Mouse (Mus musculus) cortical plate, adult 2 months (tissue): ENCODE data around the gene Tsnax. TPM values are rescaled to one million over a fixed set of nuclear protein-coding genes. Genes with fewer than 3 reads are reported as not detected.
A peak's percentile ranks its signal among the peaks of the same experiment; 100 is the strongest.

Experiments used
- H3K27ac ChIP-seq: fragments of 200-500 bp; 2 replicates; pipeline ENCODE4 v1.5.1; 2012; ENCODE audit warnings: low read length, control low read depth, inconsistent platforms; ENCODE audit not compliant: insufficient read depth
- H3K4me1 ChIP-seq: fragments of 200-500 bp; 2 replicates; pipeline ENCODE4 v1.6.1; 2011; ENCODE audit warnings: low read length; ENCODE audit not compliant: control insufficient read depth, insufficient read depth
- H3K4me3 ChIP-seq: fragments of 200-500 bp; 2 replicates; pipeline ENCODE4 v1.5.1; 2011; ENCODE audit warnings: mild to moderate bottlenecking, low read length, control low read depth; ENCODE audit not compliant: insufficient read depth
- CTCF ChIP-seq: fragments of 200-500 bp; IDR thresholded peaks from 2 replicates; pipeline ENCODE4 v1.5.1; 2011; ENCODE audit warnings: mild to moderate bottlenecking, control low read depth, low read length; ENCODE audit not compliant: insufficient read depth; ENCODE audit errors: extremely low read depth
- POLR2A ChIP-seq: fragments of 200-500 bp; IDR thresholded peaks from 2 replicates; pipeline ENCODE4 v1.6.1; 2011; ENCODE audit warnings: mild to moderate bottlenecking, low read length, control low read depth; ENCODE audit not compliant: insufficient read depth; ENCODE audit errors: extremely low read depth
- polyA plus RNA-seq: library from polyadenylated mRNA; depleted of rRNA; stranded (reverse); fragments of >200 nt; gene quantifications from 2 replicates; pipeline ENCODE4 v1.2.3, GENCODE M21; 2012; rRNA removed

Gene Tsnax
- 220 and 231 TPM in 2 replicates for polyA plus RNA-seq

DNA sequence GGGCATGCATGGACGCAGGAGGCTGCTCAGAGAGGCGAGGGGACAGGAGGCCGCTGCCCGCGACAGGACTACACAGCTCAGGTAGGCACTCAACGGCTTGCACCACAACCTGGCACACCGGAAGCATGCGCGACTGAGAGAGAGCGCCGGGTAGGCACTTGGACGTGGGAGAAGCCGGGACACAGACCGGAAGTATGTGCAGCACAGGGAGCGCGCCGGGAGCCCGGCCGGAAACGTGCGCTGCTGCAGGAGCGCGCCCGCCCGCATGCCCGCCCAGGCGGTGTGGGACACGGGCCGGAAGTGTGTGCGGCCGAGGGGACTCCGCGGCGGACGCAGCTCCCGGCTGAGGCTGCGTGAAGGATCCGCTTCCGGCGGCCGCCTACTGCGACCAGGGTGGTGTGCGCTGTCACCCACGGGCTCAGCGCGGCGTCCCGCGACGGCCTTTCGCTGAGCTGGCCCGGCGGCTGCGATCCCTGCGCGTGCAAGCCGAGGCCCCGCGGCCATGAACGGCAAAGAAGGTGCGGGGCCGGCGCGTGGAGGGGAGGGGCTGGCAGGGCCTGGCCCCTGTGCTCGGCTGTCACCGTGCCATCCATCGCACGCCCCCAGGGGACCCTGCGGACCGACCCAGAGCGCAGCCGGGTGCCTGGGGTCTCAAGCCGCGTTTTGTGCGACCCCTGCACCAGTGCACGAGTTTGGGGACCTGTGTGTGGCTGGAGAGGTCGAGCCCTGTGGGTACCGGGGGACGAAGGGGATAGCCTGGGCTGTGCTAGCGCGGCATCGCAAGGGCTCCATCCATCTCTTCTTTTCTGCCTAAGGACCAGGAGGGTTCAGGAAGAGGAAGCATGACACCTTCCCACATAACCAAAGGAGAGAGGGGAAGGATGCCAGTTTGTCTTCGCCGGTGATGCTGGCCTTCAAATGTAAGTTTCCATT lies at the start of gene Tsnax:
Gene Tsnax, plus strand, starts transcription at position 303 of the 933 bp plus-strand sequence.
- TF ChIP-seq CTCF (no peak), POLR2A (peak; percentile 73; the same call in 1 of the 2 replicates)
- H3K4me1 ChIP-seq: no peaks in the 10 kb centered on the region
- peak within 1 kb of the TSS; percentile 70 for H3K4me3 ChIP-seq
- H3K27ac ChIP-seq: peak within 1 kb of the TSS; percentile 53

DNA sequence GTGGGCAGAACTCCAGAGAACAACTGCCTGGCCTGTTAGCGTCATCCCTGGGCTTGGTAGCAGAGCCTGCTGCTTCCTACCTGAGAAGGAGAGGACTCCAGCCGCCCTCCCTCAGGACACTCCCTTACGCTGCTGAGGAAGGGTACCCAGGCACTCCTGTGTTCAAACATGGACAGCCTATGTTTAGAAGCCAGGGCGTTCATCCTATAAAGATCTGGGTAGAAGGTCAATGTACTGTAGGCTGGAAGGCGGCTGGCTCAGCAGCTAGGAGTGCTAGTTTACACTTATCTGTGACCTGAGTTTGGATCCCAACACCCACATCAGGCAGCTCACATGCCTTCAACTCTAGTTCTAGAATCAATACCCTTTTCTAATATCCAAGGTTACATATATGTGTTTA lies 49.6 kb upstream of the Tsnax start:
- Histone ChIP-seq H3K4me1 (no peaks in the 10 kb centered on the region), H3K27ac (no peak overlapping the region), H3K4me3 (no peak overlapping the region)
- TF ChIP-seq CTCF: no peak
- TF ChIP-seq POLR2A: no peak

DNA sequence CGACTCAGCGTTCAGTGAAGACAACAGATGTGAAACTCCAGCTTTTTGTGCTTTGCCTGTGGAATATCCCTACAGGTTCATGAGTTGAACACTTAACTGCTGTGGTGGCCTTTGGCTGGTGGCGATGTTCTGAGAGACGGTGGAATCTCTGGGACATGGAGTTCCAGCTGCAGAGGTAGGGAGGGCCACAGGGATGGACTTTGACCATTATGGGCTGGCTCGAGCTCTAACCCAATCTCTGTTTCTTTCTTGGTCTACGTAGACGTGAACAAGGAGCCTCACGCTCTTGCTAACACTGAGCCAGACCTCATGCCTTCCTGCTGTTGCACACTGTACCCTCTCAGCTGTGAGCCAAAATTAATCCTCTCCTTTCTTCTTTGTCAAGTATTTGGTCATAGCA lies 47.8 kb upstream of the Tsnax start:
- H3K4me1 ChIP-seq: no peaks in the 10 kb centered on the region
- no peak overlapping the region for H3K4me3 ChIP-seq
- no peak overlapping the region for H3K27ac ChIP-seq
- TF ChIP-seq POLR2A (no peak), CTCF (no peak)

DNA sequence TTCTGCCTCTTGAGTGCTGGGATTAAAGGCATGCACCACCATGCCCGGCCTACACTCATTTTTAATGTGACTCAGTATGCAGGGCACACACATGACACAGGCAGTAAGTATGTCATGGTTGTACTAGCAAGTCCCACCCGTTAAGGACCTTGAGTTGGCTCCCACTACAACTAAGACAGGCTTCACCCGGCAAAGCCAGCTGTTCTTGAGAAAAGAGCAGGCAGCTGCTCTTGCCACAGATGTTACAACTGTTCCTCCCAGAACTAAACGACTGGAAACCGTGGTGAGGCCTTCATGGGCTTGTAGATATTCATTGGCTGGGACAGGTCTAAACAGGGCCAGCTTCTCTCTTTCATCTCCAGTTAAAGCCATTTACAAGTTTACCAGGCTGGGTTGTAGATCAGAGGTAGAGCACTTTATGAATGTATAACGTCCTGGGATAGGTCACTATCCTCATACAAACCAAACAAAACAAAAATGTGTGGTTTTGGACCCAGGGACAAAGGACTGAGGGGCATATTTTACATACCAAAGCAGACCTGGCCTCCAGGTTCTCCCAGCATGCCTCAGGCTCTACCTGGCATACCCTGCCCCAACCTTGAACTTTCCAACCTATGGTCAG lies 42.4 kb upstream of the Tsnax start:
- Histone ChIP-seq H3K27ac (no peak overlapping the region), H3K4me3 (no peak overlapping the region), H3K4me1 (no peaks in the 10 kb centered on the region)
- no peak for TF ChIP-seq POLR2A
- TF ChIP-seq CTCF: no peak

DNA sequence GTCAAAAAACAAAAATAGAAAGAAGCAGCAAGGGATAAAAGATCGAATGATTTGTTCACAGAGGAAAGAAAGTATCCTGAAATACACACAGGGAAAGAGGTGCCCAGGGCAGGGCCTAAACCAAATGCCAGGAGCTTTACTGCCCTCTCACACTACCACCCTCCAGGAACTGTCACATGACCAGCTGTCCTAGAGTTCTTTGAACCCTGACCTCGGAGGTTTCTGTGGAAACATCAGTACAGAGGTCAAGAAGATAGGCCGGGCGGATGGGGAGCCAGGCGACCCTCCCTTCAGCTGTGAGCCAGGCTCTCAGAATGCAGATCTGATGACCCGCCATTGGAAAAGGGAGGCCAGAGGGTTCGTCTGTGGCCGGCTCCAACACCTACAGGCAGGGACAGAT lies 39.6 kb upstream of the Tsnax start:
- Histone ChIP-seq H3K4me3 (no peak overlapping the region), H3K27ac (no peak overlapping the region), H3K4me1 (no peaks in the 10 kb centered on the region)
- TF ChIP-seq POLR2A: no peak
- no peak for TF ChIP-seq CTCF

DNA sequence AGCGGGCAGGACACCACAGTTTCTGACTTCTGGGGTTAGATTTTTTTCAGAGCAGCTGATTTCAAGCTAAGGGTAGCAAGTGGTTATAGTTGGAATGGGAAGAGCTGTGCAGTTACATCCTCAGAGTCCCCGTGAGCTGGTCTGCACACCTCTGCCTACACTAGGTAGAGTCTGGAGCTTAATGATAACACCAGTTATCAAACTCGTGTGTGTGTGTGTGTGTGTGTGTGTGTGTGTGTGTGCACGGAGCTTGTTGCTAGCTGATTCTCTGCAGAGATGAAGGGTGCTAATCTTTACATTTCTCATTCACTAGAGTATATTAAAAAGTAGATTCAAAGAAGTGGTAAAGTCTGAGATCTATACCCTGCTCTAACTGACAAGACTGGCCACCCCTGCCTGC lies 38.5 kb upstream of the Tsnax start:
- TF ChIP-seq CTCF (no peak), POLR2A (no peak)
- no peak overlapping the region for H3K27ac ChIP-seq
- no peaks in the 10 kb centered on the region for H3K4me1 ChIP-seq
- H3K4me3 ChIP-seq: no peak overlapping the region

DNA sequence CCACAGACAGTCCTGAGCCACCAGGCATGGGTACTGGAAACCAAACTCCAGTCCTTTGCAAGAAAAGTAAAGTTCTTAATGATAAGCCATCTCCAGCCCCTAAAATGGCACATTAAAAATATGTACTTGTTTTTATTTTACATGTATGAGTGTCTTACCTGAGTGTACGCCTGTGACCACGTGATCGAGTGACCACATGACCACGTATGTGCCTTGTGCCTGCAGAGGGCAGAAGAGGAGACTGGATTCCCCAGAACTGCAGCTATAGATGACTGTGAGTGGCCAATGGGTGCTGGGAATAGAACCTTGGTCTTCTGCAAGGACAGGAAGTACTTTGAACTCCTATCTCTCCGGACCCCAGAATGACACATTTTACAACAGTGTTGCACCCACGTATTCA lies 36.6 kb upstream of the Tsnax start:
- H3K4me1 ChIP-seq: no peaks in the 10 kb centered on the region
- H3K4me3 ChIP-seq: no peak overlapping the region
- TF ChIP-seq POLR2A: no peak
- TF ChIP-seq CTCF: no peak
- no peak overlapping the region for H3K27ac ChIP-seq

DNA sequence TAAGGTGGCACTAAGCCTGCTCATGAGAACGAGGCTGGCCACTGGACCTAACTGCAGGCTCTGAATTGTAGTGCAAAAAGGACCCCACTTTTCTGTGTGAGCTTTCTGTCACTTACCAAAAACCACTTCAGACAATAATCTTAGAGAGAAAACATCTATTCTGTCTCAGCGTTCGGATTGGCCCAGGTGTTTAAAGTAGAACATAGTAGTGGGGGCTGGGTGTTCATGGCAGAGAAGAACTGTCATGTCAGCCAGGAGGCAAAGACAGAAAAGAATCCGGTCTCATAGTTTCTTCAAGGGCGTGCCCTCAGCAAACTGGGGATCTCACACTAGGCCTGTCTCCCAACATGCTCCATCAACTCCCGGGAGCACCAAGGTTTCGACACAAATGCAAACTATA lies 34.8 kb upstream of the Tsnax start:
- Histone ChIP-seq H3K27ac (no peak overlapping the region), H3K4me1 (no peaks in the 10 kb centered on the region), H3K4me3 (no peak overlapping the region)
- TF ChIP-seq POLR2A: no peak
- TF ChIP-seq CTCF: no peak

DNA sequence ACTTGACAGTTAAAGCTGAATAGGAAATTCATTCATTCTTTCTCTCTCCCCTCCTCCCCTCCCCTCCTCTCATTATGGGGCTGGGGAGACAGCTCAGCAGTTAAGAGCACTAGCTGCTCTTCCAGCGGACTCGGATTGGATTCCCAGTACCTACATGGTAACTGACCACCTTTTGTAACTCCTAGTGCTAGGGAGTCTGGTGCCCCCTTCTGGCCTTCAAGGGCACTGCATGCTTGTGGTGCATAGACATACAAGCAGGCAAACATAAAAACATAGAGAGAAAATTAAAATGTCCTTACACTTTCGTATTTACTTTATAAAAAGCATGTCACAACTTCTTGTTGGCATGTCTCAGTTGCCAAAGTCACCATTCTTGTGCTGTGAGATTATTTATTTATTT lies 32.8 kb upstream of the Tsnax start:
- no peak overlapping the region for H3K4me3 ChIP-seq
- no peaks in the 10 kb centered on the region for H3K4me1 ChIP-seq
- TF ChIP-seq CTCF (no peak), POLR2A (no peak)
- H3K27ac ChIP-seq: no peak overlapping the region

DNA sequence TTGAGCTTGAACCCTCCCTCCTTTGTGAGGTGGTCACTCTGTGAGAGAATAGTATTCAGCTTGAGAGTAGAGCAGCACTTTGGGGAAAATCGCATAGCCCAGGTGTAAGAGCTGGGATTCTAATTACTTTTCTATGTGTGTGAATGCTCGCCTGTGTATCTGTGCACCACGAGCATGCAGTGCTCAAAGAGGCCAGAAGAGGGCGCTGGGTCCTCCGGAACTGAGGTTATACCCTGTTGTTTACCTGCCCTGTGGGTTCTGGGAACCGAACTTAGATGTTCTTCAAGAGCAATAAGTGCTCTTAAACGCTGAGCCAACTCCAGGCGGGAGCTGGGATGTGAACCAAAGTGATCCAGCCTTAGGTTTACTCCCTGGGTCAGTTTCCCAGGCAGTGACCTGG lies 32.0 kb upstream of the Tsnax start:
- no peak overlapping the region for H3K4me3 ChIP-seq
- H3K4me1 ChIP-seq: no peaks in the 10 kb centered on the region
- TF ChIP-seq CTCF (no peak), POLR2A (no peak)
- H3K27ac ChIP-seq: no peak overlapping the region
